Mouse (Mus musculus): ENCODE data around the gene Pkp4. TPM values are rescaled to one million over a fixed set of nuclear protein-coding genes. Genes with fewer than 3 reads are reported as not detected.

Gene Pkp4
- total and polyA plus RNA-seq, 3 experiments = not detected

DNA sequence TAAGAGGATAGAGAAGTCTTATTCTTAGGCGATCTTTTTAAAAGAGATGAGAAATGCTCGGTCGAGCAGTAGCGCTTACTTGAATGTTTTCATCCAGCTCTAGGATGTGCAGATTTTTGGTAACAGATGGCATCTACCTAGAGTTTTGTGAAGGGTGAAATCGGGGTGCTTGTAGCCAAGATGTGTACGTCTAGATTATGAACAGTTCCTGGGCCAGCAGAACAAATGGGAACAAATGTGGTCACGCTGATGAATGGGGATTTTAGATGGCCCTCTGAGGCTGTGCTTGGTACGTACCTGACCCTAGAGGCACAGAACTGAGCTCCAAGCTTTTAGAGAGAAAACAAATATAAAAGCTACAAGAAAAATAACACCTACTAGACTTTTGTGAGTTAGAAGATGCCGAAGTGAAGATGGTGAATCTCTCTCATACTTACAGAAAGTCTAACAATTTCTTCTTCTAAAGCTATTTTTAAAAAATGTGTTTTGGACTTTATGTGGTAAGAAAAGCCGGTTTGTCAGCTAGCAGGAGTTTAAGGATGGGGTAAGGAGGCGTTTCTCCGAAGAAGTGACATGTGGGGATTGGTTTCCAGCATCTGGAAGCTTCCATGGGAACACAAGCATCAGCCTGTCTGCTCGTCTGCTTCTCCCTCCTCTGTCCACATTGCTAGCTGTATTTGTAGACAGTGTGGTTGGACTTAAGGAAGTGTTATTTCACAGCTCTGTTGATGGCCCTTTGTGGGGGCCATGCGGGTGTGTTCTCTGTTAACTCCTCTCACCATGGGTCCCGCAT lies 20.9 kb downstream of the Pkp4 start:
- DNase-seq (ENCODE audit: low read depth, low spot score) = no peak
- no peaks in the 10 kb centered on the region for H3K9me3 ChIP-seq (replicated peaks; ENCODE audit: insufficient read depth, low read length)
- no peak overlapping the region for H3K9ac ChIP-seq (ENCODE audit: control insufficient read depth, low read depth, low read length, poor library complexity, severe bottlenecking)
- no peak for TF ChIP-seq E2F4 (IDR thresholded peaks at IDR 0.05; ENCODE audit: borderline replicate concordance, low read depth, low read length)
- TF ChIP-seq CHD2 (IDR thresholded peaks at IDR 0.05; ENCODE audit: low read length) = no peak
- no peak for TF ChIP-seq ZMIZ1 (IDR thresholded peaks at IDR 0.05; ENCODE audit: low read depth, low read length)
- no peak for TF ChIP-seq POLR2AphosphoS5 (IDR thresholded peaks at IDR 0.05; ENCODE audit: borderline replicate concordance, low read depth, low read length)
- no peak for TF ChIP-seq CTCF (IDR thresholded peaks at IDR 0.05 in 2 of 3, conservative IDR thresholded peaks at IDR 0.05 in 1 of 3; ENCODE audit: control insufficient read depth in 1 of 3, insufficient read depth in 1 of 3, low read depth in 2 of 3, low read length in 3 of 3, poor library complexity in 1 of 3, severe bottlenecking in 1 of 3)
- TF ChIP-seq ETS1 (IDR thresholded peaks at IDR 0.05; ENCODE audit: low read depth, low read length) = no peak
- no peak for TF ChIP-seq UBTF (IDR thresholded peaks at IDR 0.05; ENCODE audit: borderline replicate concordance, insufficient read depth, low read depth, low read length)
- TF ChIP-seq GABPA (IDR thresholded peaks at IDR 0.05; ENCODE audit: low read depth, low read length) = no peak
- TF ChIP-seq ELF1 (IDR thresholded peaks at IDR 0.05; ENCODE audit: low read depth, low read length) = no peak
- TF ChIP-seq EP300 (IDR thresholded peaks at IDR 0.05; ENCODE audit: low read depth in 1 of 2, low read length in 2 of 2) = no peak
- no peaks in the 10 kb centered on the region for H3K79me2 ChIP-seq (ENCODE audit: control insufficient read depth, insufficient read depth, low read length, poor library complexity)
- H3K4me3 ChIP-seq (ENCODE audit: control insufficient read depth in 1 of 2, insufficient read depth in 1 of 2, low read depth in 2 of 2, low read length in 2 of 2) = no peak overlapping the region
- H3K27me3 ChIP-seq (ENCODE audit: control insufficient read depth in 1 of 2, insufficient read depth in 2 of 2, low read length in 2 of 2) = no peaks in the 10 kb centered on the region
- no peaks in the 10 kb centered on the region for H3K36me3 ChIP-seq (ENCODE audit: control insufficient read depth in 1 of 2, insufficient read depth in 2 of 2, low read length in 2 of 2)
- H3K27ac ChIP-seq (ENCODE audit: control insufficient read depth, low read depth, low read length) = no peak overlapping the region
- H3K4me1 ChIP-seq (ENCODE audit: control insufficient read depth in 1 of 2, insufficient read depth in 2 of 2, low read length in 2 of 2) = no peaks in the 10 kb centered on the region

GRCm38 (mm10) chr2:59183541-59183940 lies 22.9 kb downstream of the Pkp4 start:
- no peaks in the 10 kb centered on the region for H3K36me3 ChIP-seq (ENCODE audit: control insufficient read depth in 1 of 2, insufficient read depth in 2 of 2, low read length in 2 of 2)
- H3K9ac ChIP-seq (ENCODE audit: control insufficient read depth, low read depth, low read length, poor library complexity, severe bottlenecking) = no peak overlapping the region
- TF ChIP-seq SIN3A (IDR thresholded peaks at IDR 0.05; ENCODE audit: low read length) (no peak), HCFC1 (IDR thresholded peaks at IDR 0.05; ENCODE audit: low read depth, low read length) (no peak), SMC3 (IDR thresholded peaks at IDR 0.05; ENCODE audit: low read depth, low read length) (no peak), POLR2A (IDR thresholded peaks at IDR 0.05; ENCODE audit: control insufficient read depth in 1 of 2, insufficient read depth in 1 of 2, low read depth in 1 of 2, low read length in 2 of 2, poor library complexity in 1 of 2) (no peak), UBTF (IDR thresholded peaks at IDR 0.05; ENCODE audit: borderline replicate concordance, insufficient read depth, low read depth, low read length) (no peak), BHLHE40 (IDR thresholded peaks at IDR 0.05; ENCODE audit: borderline replicate concordance, low read depth, low read length) (no peak), CHD1 (IDR thresholded peaks at IDR 0.05; ENCODE audit: low read depth, low read length) (no peak), MYB (IDR thresholded peaks at IDR 0.05; ENCODE audit: low read depth, low read length) (no peak), POLR2AphosphoS2 (IDR thresholded peaks at IDR 0.05; ENCODE audit: low read length) (no peak), ELF1 (IDR thresholded peaks at IDR 0.05; ENCODE audit: low read depth, low read length) (no peak)
- H3K9me3 ChIP-seq (replicated peaks; ENCODE audit: insufficient read depth, low read length) = no peaks in the 10 kb centered on the region
- no peaks in the 10 kb centered on the region for H3K79me2 ChIP-seq (ENCODE audit: control insufficient read depth, insufficient read depth, low read length, poor library complexity)
- DNase-seq (ENCODE audit: low read depth, low spot score) = no peak
- H3K27ac ChIP-seq (ENCODE audit: control insufficient read depth, low read depth, low read length) = no peak overlapping the region
- H3K27me3 ChIP-seq (ENCODE audit: control insufficient read depth in 1 of 2, insufficient read depth in 2 of 2, low read length in 2 of 2) = no peaks in the 10 kb centered on the region
- no peak overlapping the region for H3K4me3 ChIP-seq (ENCODE audit: control insufficient read depth in 1 of 2, insufficient read depth in 1 of 2, low read depth in 2 of 2, low read length in 2 of 2)
- no peaks in the 10 kb centered on the region for H3K4me1 ChIP-seq (ENCODE audit: control insufficient read depth in 1 of 2, insufficient read depth in 2 of 2, low read length in 2 of 2)
